Mouse (Mus musculus) kidney, postnatal 0 days (tissue): ENCODE results near the gene 1700016K19Rik. TPM values are rescaled to one million over a fixed set of nuclear protein-coding genes. Genes with fewer than 3 reads are reported as not detected.

Experiments used
- ATAC-seq: fragments of 200-750 bp; cut with Nextera tagmentation; replicated peaks from 2 replicates; pipeline ENCODE4 v1.8.0; 2017; ENCODE audit warnings: low read depth, moderate number of reproducible peaks, moderate TSS enrichment, moderate library complexity; ENCODE audit not compliant: low FRiP score
- DNase-seq: peaks from one replicate; pipeline ENCODE4 v3.0.0-alpha.2; 2016; ENCODE audit warnings: low spot score
- H3K27ac ChIP-seq: fragments of 300-500 bp; sonication (generic); 2 replicates; pipeline ENCODE4 v1.5.1; 2014; ENCODE audit warnings: mild to moderate bottlenecking
- H3K27me3 ChIP-seq: fragments of 300-500 bp; sonication (generic); 2 replicates; pipeline ENCODE4 v1.6.1; 2014; ENCODE audit warnings: low read length, mixed read lengths; ENCODE audit not compliant: insufficient read depth
- H3K36me3 ChIP-seq: fragments of 300-500 bp; sonication (generic); 2 replicates; pipeline ENCODE4 v1.6.1; 2014; ENCODE audit warnings: low read length, mixed read lengths; ENCODE audit not compliant: insufficient read depth
- H3K4me1 ChIP-seq: fragments of 300-500 bp; sonication (generic); replicated peaks from 2 replicates; pipeline ENCODE4 v1.6.1; 2014; ENCODE audit warnings: antibody characterized with exemption, low read length, mixed read lengths; ENCODE audit not compliant: insufficient read depth
- H3K4me2 ChIP-seq: fragments of 300-500 bp; sonication (generic); 2 replicates; pipeline ENCODE4 v1.6.1; 2014; ENCODE audit warnings: mild to moderate bottlenecking, low read length, moderate library complexity, mixed read lengths
- H3K4me3 ChIP-seq: fragments of 300-500 bp; sonication (generic); replicated peaks from 2 replicates; pipeline ENCODE4 v1.5.1; 2014; ENCODE audit warnings: low read depth, low read length
- H3K9ac ChIP-seq: fragments of 300-500 bp; sonication (generic); 2 replicates; pipeline ENCODE4 v1.6.1; 2014; ENCODE audit warnings: low read depth, low read length
- H3K9me3 ChIP-seq: fragments of 300-500 bp; sonication (generic); replicated peaks from 2 replicates; pipeline ENCODE4 v1.6.1; 2016; ENCODE audit warnings: low read length, inconsistent platforms, mixed read lengths
- CTCF ChIP-seq: IDR thresholded peaks from 2 replicates; pipeline ENCODE4 v1.5.1; 2016; ENCODE audit warnings: antibody characterized with exemption, low read depth, mild to moderate bottlenecking, moderate library complexity
- WGBS: fragments of 180-500 bp; shearing (Covaris S2); extraction: QIAGEN DNeasy Blood & Tissue Kit; methylation state at CpG from one replicate; pipeline ENCODE4 v1.1.7; 2014; 5-methylcytosine and 5-hydroxymethylcytosine counted together
- polyA plus RNA-seq: library from polyadenylated mRNA; unstranded; fragments of >200 nt; fragmentation: Nextera tagmentation; extraction: Ambion mirVana; gene quantifications from 2 replicates; pipeline ENCODE4 v1.2.1, GENCODE M21; 2015

1700016K19Rik gene
- polyA plus RNA-seq, 1 experiment from 2014 or later: 0.38 TPM

DNA sequence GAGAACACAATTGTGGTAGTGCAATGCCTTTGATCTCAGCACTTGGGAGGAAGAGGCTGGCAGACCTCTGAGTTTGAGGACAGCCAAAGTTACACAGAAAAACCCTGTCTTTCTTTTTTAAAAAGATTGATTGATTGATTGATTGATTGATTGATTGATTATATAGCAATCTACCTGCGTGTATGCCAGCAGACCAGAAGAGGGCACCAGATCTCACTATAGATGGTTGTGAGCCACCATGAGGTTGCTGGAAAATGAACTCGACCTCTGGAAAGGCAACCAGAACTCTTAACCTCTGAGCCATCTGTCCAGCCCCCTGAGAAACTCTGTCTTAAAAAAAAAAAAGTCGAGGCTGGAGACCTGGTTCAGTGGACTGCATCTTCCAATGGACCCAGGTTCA lies 29.1 kb upstream of the 1700016K19Rik start:
- Histone ChIP-seq H3K9me3 (no peaks in the 10 kb centered on the region), H3K4me3 (no peak overlapping the region), H3K9ac (no peak overlapping the region), H3K4me1 (peaks cover 1% of the 10 kb centered on the region), H3K36me3 (no peaks in the 10 kb centered on the region), H3K27me3 (no peaks in the 10 kb centered on the region), H3K4me2 (no peak overlapping the region), H3K27ac (no peak overlapping the region)
- ATAC-seq (no peak), DNase-seq (no peak)
- TF ChIP-seq CTCF: peak; percentile 46; the same call in 1 of the 2 replicates
- 25% methylated on average over 3 of the region's 3 CpGs for WGBS

DNA sequence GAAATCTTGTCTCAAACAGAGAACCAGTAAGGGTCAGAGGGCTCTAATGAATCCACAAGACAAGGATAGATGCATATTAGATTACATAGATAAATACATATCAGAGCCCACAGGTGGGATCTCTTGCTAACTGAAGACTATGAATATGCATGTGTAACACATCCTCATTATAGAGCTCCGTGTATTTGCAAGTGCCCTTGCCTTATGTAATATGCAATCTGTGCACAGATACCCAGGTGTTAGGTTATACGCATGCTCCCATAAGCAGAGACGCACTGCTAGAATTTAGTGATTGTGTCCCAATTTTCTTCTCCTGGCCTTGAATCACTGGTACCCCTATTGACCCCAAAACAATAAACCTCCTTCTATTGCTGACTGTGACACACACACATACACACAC lies 27.5 kb upstream of the 1700016K19Rik start:
- WGBS: 89% methylated on average over 3 of the region's 3 CpGs
- Histone ChIP-seq H3K27ac (no peak overlapping the region), H3K36me3 (no peaks in the 10 kb centered on the region), H3K9me3 (no peaks in the 10 kb centered on the region), H3K4me2 (no peak overlapping the region), H3K9ac (no peak overlapping the region), H3K27me3 (no peaks in the 10 kb centered on the region), H3K4me1 (no peaks in the 10 kb centered on the region), H3K4me3 (no peak overlapping the region)
- ATAC-seq: no peak
- no peak for TF ChIP-seq CTCF
- no peak for DNase-seq

GRCm38 (mm10) chr11:75972916-75973567 lies 26.7 kb upstream of the 1700016K19Rik start:
- no peak overlapping the region for H3K27ac ChIP-seq
- no peaks in the 10 kb centered on the region for H3K36me3 ChIP-seq
- no peak for TF ChIP-seq CTCF

DNA sequence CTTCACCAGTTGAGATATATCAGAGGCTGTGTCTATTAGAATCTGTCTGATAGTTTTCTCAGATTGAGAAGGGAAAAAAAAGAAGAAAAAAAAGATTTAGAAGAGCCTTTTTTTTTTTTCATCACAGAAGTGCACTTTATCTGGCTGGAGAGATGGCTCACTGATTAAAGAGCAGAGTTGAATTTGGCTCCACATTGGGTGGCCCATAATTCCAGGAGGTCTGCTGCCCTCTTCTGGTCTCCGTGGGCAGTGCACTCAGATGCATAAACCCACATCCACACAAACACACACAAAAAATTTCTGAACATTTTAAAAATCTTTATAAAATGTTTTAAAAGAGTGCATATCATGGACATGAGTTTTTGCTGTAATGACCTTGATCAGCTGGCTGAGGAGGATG lies 25.7 kb upstream of the 1700016K19Rik start:
- DNase-seq (no peak), ATAC-seq (no peak)
- no peaks in the 10 kb centered on the region for H3K27me3 ChIP-seq
- H3K9ac ChIP-seq: no peak overlapping the region
- peak; percentile 48 for TF ChIP-seq CTCF
- H3K27ac ChIP-seq: no peak overlapping the region
- no peak overlapping the region for H3K4me3 ChIP-seq
- WGBS: 94% methylated on average over 1 of the region's 1 CpGs
- no peaks in the 10 kb centered on the region for H3K4me1 ChIP-seq
- H3K9me3 ChIP-seq: no peaks in the 10 kb centered on the region
- H3K4me2 ChIP-seq: no peak overlapping the region
- H3K36me3 ChIP-seq: no peaks in the 10 kb centered on the region

More at GRCm38 (mm10) chr11:75972916-75973567, 26.7 kb upstream of the 1700016K19Rik start:
- ATAC-seq (no peak), DNase-seq (no peak)
- Histone ChIP-seq H3K4me3 (no peak overlapping the region), H3K9ac (no peak overlapping the region), H3K9me3 (no peaks in the 10 kb centered on the region), H3K4me1 (no peaks in the 10 kb centered on the region), H3K4me2 (no peak overlapping the region), H3K27me3 (no peaks in the 10 kb centered on the region)
- 28% methylated on average over 7 of the region's 7 CpGs for WGBS

DNA sequence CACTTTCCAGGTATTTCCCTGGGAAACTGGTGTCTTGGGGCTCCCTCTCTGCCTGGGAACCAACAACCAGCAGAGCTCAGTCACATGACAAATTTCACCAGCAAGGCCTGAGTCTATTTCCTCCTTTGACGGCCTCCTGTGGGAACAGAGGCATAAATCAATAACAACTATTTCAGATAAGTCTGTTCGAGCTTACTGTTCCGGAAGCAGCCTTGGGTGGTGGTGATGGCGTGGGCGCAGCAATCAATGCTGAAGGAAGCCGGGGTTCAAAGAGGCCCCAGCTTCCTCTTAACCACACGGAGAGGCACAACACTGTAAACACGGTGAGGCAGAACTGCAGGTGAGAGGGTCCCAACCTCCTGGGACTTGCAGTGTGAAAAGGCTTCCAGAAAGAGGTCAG lies 23.0 kb upstream of the 1700016K19Rik start:
- TF ChIP-seq CTCF: no peak
- H3K27me3 ChIP-seq: no peaks in the 10 kb centered on the region
- WGBS: 39% methylated on average over 8 of the region's 8 CpGs
- H3K9me3 ChIP-seq: no peaks in the 10 kb centered on the region
- ATAC-seq (no peak), DNase-seq (peak; percentile 52)
- no peak overlapping the region for H3K9ac ChIP-seq
- no peak overlapping the region for H3K27ac ChIP-seq
- no peaks in the 10 kb centered on the region for H3K36me3 ChIP-seq
- H3K4me1 ChIP-seq: no peaks in the 10 kb centered on the region
- H3K4me2 ChIP-seq: no peak overlapping the region
- H3K4me3 ChIP-seq: no peak overlapping the region

- H3K4me3 ChIP-seq: no peak overlapping the region
- no peaks in the 10 kb centered on the region for H3K9me3 ChIP-seq
- no peak overlapping the region for H3K9ac ChIP-seq
- H3K36me3 ChIP-seq: no peaks in the 10 kb centered on the region
- WGBS: 80% methylated on average over 6 of the region's 6 CpGs
- no peak for TF ChIP-seq CTCF
- no peak for DNase-seq
- H3K27me3 ChIP-seq: no peaks in the 10 kb centered on the region
- ATAC-seq: no peak
- H3K27ac ChIP-seq: no peak overlapping the region
- no peak overlapping the region for H3K4me2 ChIP-seq
- H3K4me1 ChIP-seq: no peaks in the 10 kb centered on the region
Measured at GRCm38 (mm10) chr11:75978051-75978450, 21.7 kb upstream of the 1700016K19Rik start.

DNA sequence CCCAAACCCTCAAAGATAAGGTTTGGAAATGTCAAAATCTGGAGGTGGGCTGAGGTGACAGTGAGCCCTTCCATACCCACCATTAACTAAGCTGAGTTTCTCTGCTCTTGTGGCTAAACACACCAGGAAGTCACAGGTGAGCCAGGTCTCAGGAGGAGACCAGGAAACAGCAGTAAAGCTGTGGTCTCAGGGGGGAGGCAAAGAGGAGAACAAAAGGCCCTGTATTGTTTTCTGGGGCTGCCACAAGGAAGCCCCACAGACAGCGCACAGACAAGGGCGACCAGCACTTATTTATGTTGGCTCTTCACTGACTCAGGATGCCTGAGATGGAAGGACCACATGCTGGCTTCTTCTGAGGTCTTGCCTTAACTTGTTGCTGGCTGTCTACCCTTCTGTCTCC lies 19.3 kb upstream of the 1700016K19Rik start:
- no peak for ATAC-seq

More for the DNA sequence above, 19.3 kb upstream of the 1700016K19Rik start:
- Histone ChIP-seq H3K27me3 (no peaks in the 10 kb centered on the region), H3K9me3 (no peaks in the 10 kb centered on the region), H3K4me2 (no peak overlapping the region), H3K4me3 (no peak overlapping the region), H3K36me3 (no peaks in the 10 kb centered on the region), H3K9ac (no peak overlapping the region), H3K4me1 (no peaks in the 10 kb centered on the region), H3K27ac (no peak overlapping the region)
- no peak for DNase-seq
- no peak for TF ChIP-seq CTCF
- 47% methylated on average over 2 of the region's 2 CpGs for WGBS
